Mouse (Mus musculus) embryonic facial prominence, embryonic 11.5 days (tissue): ENCODE measurements around the gene Tmem182. TPM values are rescaled to one million over a fixed set of nuclear protein-coding genes. Genes with fewer than 3 reads are reported as not detected.
A peak's percentile ranks its signal among the peaks of the same experiment; 100 is the strongest.

Experiments used
- ATAC-seq: fragments of 200-750 bp; cut with Nextera tagmentation; replicated peaks from 2 replicates; pipeline ENCODE4 v1.8.0; 2017; ENCODE audit warnings: low read depth; ENCODE audit not compliant: insufficient number of reproducible peaks, low FRiP score, low TSS enrichment
- DNase-seq: peaks from one replicate; pipeline ENCODE4 v3.0.0-alpha.2; 2015; ENCODE audit warnings: low spot score
- H3K27ac ChIP-seq: fragments of 300-500 bp; sonication (generic); replicated peaks from 2 replicates; pipeline ENCODE4 v1.5.1; 2014; ENCODE audit warnings: mild to moderate bottlenecking, low read depth, low read length, control low read depth
- H3K27me3 ChIP-seq: fragments of 300-500 bp; sonication (generic); 2 replicates; pipeline ENCODE4 v1.6.1; 2014; ENCODE audit warnings: mild to moderate bottlenecking, low read length, moderate library complexity, mixed read lengths; ENCODE audit not compliant: control insufficient read depth, insufficient read depth
- H3K36me3 ChIP-seq: fragments of 300-500 bp; sonication (generic); replicated peaks from 2 replicates; pipeline ENCODE4 v1.6.1; 2014; ENCODE audit warnings: low read depth, mild to moderate bottlenecking, low read length, moderate library complexity, mixed read lengths; ENCODE audit not compliant: control insufficient read depth, insufficient read depth
- H3K4me1 ChIP-seq: fragments of 300-500 bp; sonication (generic); 2 replicates; pipeline ENCODE4 v1.6.1; 2014; ENCODE audit warnings: low read length, mixed read lengths; ENCODE audit not compliant: control insufficient read depth, insufficient read depth
- H3K4me2 ChIP-seq: fragments of 300-500 bp; sonication (generic); 2 replicates; pipeline ENCODE4 v1.6.1; 2014; ENCODE audit warnings: low read depth, mild to moderate bottlenecking, control low read depth, low read length, moderate library complexity
- H3K4me3 ChIP-seq: fragments of 300-500 bp; sonication (generic); 2 replicates; pipeline ENCODE4 v1.5.1; 2014; ENCODE audit warnings: low read depth, low read length, control low read depth
- H3K9ac ChIP-seq: fragments of 300-500 bp; sonication (generic); replicated peaks from 2 replicates; pipeline ENCODE4 v1.6.1; 2014; ENCODE audit warnings: mild to moderate bottlenecking, control low read depth, low read length
- H3K9me3 ChIP-seq: fragments of 300-500 bp; sonication (generic); replicated peaks from 2 replicates; pipeline ENCODE4 v1.6.1; 2016; ENCODE audit warnings: mild to moderate bottlenecking, low read length, inconsistent platforms, mixed read lengths; ENCODE audit not compliant: control insufficient read depth
- WGBS: fragments of 180-500 bp; shearing (Covaris S2); extraction: QIAGEN DNeasy Blood & Tissue Kit; methylation state at CpG from one replicate; pipeline ENCODE4 v1.1.7; 2014; 5-methylcytosine and 5-hydroxymethylcytosine counted together
- polyA plus RNA-seq: library from polyadenylated mRNA; unstranded; fragments of >200 nt; fragmentation: Nextera tagmentation; extraction: Ambion mirVana; gene quantifications from 2 replicates; pipeline ENCODE4 v1.2.1, GENCODE M21; 2014

The Tmem182 gene
- polyA plus RNA-seq, 1 experiment from 2014 or later, result 0.36 TPM

DNA sequence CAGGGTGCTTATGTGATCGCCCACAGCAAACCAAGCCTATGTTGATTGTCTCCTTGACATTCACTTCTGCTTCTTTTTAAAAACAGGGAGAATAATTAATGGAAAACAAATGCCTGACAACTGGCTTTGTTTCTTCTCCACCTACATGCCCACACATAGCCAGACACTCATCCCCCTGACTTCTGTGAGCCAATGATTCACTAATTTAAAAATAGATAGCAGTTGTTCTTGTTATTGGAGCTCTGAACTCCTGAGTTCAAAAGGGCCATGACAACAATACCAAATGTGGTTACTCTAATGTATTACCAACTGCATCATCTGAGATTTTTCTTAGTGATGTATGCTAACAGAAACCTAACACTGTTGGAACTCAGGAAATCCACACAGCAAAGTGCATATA is 49.9 kb downstream of the Tmem182 start:
- H3K27me3 ChIP-seq, result no peaks in the 10 kb centered on the region
- H3K9me3 ChIP-seq, result no peaks in the 10 kb centered on the region
- WGBS, result 76% methylated on average over 1 of the region's 1 CpGs
- H3K9ac ChIP-seq, result no peak overlapping the region
- H3K4me2 ChIP-seq, result no peak overlapping the region
- no peaks in the 10 kb centered on the region for H3K36me3 ChIP-seq
- no peak overlapping the region for H3K4me3 ChIP-seq
- no peak for DNase-seq
- no peak for ATAC-seq
- no peaks in the 10 kb centered on the region for H3K4me1 ChIP-seq
- H3K27ac ChIP-seq, result no peak overlapping the region

DNA sequence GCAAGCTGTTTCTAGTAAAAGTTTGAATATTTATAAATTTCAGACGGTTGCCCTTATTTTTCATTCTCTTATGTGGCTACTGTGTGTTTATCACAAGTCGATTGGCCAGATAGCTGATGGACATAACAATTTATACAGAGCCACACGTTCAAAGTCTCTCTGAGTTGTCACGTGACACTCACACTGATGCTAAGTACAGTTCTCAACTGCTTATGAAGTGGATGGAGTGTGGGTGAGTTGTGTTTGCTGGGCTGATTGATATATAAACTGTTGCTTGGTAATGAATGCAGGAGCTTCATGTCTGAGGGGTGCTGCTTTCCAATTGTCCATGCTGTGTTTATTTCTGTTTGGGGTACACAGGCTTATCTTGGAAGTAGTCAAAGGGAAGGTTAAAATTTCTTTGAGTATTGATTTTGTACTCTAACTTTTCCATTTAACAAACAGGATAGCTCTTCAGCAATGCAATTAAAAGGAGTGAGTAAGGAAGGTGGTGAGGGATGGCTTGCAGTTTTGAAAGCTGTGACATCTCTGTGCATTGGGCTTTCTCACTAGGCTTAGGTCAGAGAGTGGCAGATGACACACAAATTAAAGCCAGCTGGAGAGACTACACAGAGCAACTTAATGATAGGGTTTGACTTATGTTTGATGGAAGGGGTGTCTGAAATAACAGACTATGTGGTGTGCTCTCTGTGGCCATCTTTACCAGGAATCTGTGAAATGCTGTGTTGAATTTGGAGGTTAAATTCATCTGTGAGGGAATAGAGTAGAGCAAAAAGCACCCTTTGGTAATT is 51.6 kb downstream of the Tmem182 start:
- Histone ChIP-seq H3K9ac (no peak overlapping the region), H3K27me3 (no peaks in the 10 kb centered on the region), H3K9me3 (no peaks in the 10 kb centered on the region), H3K4me1 (no peaks in the 10 kb centered on the region), H3K4me2 (no peak overlapping the region), H3K36me3 (no peaks in the 10 kb centered on the region), H3K4me3 (no peak overlapping the region), H3K27ac (no peak overlapping the region)
- DNase-seq, result no peak
- 78% methylated on average over 4 of the region's 4 CpGs for WGBS
- no peak for ATAC-seq

DNA sequence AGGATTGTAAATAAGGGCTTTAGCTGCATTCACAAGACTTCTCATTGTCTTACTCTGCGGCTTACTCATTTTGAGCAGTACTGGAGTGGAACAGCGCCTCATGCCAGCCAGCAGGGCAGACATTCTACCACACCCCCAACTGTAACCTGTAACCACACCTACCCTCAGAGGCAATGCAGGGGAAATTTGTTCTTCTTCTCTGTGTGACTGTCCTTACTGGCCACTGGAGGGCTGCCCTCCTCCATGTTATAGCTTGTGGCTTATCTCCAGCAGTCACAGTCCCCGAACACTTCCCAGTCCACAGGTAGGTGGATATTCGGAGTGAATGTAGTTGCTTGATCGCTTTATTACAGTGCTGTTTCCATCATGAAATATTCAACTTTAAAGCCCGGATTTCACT is 59.6 kb downstream of the Tmem182 start:
- no peak overlapping the region for H3K4me2 ChIP-seq
- H3K36me3 ChIP-seq, result no peaks in the 10 kb centered on the region
- no peak overlapping the region for H3K9ac ChIP-seq
- no peaks in the 10 kb centered on the region for H3K27me3 ChIP-seq
- no peaks in the 10 kb centered on the region; the same call in 1 of the 2 replicates for H3K4me1 ChIP-seq
- H3K27ac ChIP-seq, result no peak overlapping the region
- ATAC-seq, result no peak
- WGBS, result 82% methylated on average over 6 of the region's 6 CpGs
- no peak for DNase-seq
- no peak overlapping the region for H3K4me3 ChIP-seq
- H3K9me3 ChIP-seq, result no peaks in the 10 kb centered on the region

DNA sequence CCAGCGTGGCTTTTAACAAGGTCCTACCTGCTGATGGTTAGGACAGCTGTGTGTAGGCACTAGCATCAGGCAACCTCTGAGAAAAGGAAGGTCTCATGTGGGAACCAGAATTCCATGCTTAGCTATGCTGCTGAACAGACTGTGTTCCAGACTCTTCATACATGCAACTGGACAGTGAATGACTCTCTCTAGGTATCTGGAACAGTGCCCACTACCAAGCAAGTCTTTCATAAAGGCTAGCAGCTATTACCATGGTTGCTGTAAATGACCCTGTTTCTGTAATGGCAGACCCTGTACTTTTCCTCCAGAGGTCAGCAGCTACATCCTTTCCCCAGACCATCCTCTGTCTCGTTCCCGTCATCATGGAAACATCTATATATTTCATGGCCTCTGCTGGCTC is 61.7 kb downstream of the Tmem182 start:
- no peaks in the 10 kb centered on the region; the same call in 1 of the 2 replicates for H3K4me1 ChIP-seq
- no peaks in the 10 kb centered on the region for H3K36me3 ChIP-seq
- H3K27me3 ChIP-seq, result no peaks in the 10 kb centered on the region
- no peak for ATAC-seq
- 81% methylated on average over 3 of the region's 3 CpGs for WGBS
- H3K9me3 ChIP-seq, result no peaks in the 10 kb centered on the region
- H3K9ac ChIP-seq, result no peak overlapping the region
- H3K4me2 ChIP-seq, result no peak overlapping the region
- no peak overlapping the region for H3K4me3 ChIP-seq
- H3K27ac ChIP-seq, result no peak overlapping the region
- DNase-seq, result no peak

DNA sequence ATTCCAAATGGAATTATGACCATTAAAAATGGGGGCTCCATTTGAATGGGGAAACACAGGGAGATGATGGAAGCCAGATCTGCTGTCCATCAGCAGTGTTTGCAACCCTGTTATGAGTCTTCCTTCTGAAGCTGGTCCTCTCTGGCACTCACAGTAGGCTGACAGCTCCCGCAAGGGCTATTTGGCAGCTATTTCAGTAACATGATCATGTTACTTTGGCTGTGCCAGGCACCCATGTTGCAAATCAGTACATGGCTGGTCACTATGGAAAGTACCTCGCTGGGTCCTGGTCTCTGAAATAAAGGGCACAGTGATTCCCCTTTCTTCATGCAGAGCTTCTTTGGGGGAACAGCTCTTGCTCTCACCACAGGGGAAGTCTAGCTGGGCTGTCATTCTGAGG is 62.2 kb downstream of the Tmem182 start:
- 82% methylated on average over 2 of the region's 2 CpGs for WGBS
- no peak overlapping the region for H3K9ac ChIP-seq

DNA sequence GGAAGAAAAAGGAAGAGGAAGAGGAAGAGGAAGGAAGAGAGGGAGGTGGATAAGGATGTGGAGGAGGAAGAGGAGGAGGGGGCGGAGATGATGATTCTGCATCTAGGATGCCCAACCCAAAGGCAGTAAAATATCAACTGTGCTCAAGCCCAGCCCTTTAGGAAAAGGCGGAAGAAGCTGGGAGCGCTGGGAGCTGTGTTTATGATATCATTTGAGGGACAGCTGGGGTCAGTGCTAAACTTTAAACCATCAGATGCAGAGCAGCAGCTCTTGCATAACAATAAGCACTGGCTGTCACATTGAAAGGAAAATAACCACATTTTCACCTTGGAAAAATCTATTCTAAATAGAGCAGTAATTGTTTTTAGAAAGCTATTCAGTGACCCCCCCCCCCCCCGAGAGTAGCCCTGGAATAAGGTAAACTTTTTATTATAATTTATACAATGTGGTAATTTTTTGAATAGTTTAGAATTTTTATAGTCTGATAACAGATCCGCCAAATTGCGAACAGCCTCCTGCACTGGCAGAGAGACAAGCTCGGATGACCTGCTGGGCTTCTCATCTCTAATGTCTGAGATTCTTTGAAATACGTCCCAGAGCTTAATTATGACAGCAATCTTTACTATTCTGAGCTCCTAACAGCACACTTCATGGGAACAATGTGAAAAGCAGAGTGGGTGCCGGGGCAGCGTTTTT is 68.5 kb downstream of the Tmem182 start:
- Histone ChIP-seq H3K27me3 (no peaks in the 10 kb centered on the region), H3K36me3 (no peaks in the 10 kb centered on the region), H3K4me3 (no peak overlapping the region), H3K4me2 (no peak overlapping the region), H3K9ac (no peak overlapping the region), H3K27ac (no peak overlapping the region), H3K4me1 (no peaks in the 10 kb centered on the region; the same call in 1 of the 2 replicates), H3K9me3 (no peaks in the 10 kb centered on the region)
- 64% methylated on average over 10 of the region's 10 CpGs for WGBS
- DNase-seq, result no peak
- ATAC-seq, result no peak

More for the DNA sequence above, 62.2 kb downstream of the Tmem182 start:
- Histone ChIP-seq H3K4me3 (no peak overlapping the region), H3K9me3 (no peaks in the 10 kb centered on the region), H3K4me1 (no peaks in the 10 kb centered on the region; the same call in 1 of the 2 replicates), H3K4me2 (no peak overlapping the region), H3K27me3 (no peaks in the 10 kb centered on the region), H3K36me3 (no peaks in the 10 kb centered on the region), H3K27ac (no peak overlapping the region)
- ATAC-seq (no peak), DNase-seq (no peak)

DNA sequence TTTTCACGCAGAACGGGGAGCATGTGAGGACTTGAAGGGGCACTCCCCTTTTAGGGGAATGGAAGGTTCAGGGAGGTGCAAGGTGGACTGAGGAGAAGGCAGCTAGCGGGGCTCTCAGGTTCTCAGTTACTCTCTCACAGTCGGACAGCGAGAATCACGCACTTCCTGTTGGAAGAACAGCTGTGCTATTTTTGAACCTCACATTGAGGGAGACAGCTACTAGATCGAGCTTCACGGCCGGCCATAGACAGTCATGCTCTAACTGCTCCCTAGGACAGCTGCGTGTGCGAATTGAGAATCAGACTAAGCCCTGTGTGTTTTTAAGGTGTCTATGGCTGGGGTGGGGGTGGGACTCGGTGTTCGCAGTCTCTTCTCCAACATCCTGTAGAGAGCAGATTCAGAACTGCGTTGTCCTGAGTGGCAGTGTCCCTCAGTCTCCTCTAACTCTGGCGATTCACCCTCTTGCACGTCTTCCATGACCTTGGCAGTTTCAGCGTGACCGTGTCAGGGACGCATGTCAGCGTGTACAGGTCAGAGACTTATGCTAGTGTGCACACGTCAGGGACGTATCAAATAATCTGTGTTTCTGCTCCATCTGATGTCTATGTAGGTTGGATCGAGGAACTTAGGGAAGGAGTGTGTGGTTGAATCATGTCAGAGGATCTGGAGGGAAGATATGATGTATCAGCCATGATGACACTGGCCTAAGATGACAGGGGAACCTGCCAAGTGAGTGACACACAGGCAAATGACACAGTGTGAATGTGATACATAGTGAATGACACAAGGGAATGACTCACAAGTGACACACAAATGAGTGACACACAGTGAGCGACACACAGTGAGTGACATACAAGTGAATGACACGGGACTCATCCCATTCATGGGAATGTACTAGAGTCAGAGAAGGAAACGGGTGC is 69.3 kb downstream of the Tmem182 start:
- H3K36me3 ChIP-seq, result no peaks in the 10 kb centered on the region
- H3K27ac ChIP-seq, result no peak overlapping the region
- DNase-seq (no peak), ATAC-seq (0 out of 2 replicates have a peak, but pooled peaks have one; percentile 39)
- H3K9me3 ChIP-seq, result no peaks in the 10 kb centered on the region
- no peaks in the 10 kb centered on the region; the same call in 1 of the 2 replicates for H3K4me1 ChIP-seq
- no peak overlapping the region for H3K9ac ChIP-seq
- 78% methylated on average over 26 of the region's 26 CpGs for WGBS
- no peaks in the 10 kb centered on the region for H3K27me3 ChIP-seq
- no peak overlapping the region for H3K4me3 ChIP-seq
- no peak overlapping the region for H3K4me2 ChIP-seq
